Mouse (Mus musculus) neural tube, embryonic 12.5 days (tissue): Measurements from ENCODE around the gene Hoxb6. TPM values are rescaled to one million over a fixed set of nuclear protein-coding genes. Genes with fewer than 3 reads are reported as not detected.

ENCODE experiments used
- ATAC-seq: fragments of 200-750 bp; cut with Nextera tagmentation; 2 replicates; pipeline ENCODE4 v1.8.0; 2017; ENCODE audit warnings: low read depth, mild to moderate bottlenecking, moderate TSS enrichment, moderate library complexity; ENCODE audit not compliant: low FRiP score
- H3K27ac ChIP-seq: fragments of 300-500 bp; sonication (generic); 2 replicates; pipeline ENCODE4 v1.5.1; 2016
- H3K27me3 ChIP-seq: fragments of 300-500 bp; sonication (generic); replicated peaks from 2 replicates; pipeline ENCODE4 v1.6.1; 2016; ENCODE audit warnings: mild to moderate bottlenecking
- H3K36me3 ChIP-seq: fragments of 300-500 bp; sonication (generic); 2 replicates; pipeline ENCODE4 v1.6.1; 2016; ENCODE audit warnings: mild to moderate bottlenecking
- H3K4me1 ChIP-seq: fragments of 300-500 bp; sonication (generic); 2 replicates; pipeline ENCODE4 v1.6.1; 2016
- H3K4me2 ChIP-seq: fragments of 300-500 bp; sonication (generic); replicated peaks from 2 replicates; pipeline ENCODE4 v1.6.1; 2016; ENCODE audit warnings: mild to moderate bottlenecking
- H3K4me3 ChIP-seq: fragments of 300-500 bp; sonication (generic); 2 replicates; pipeline ENCODE4 v1.5.1; 2016
- H3K9ac ChIP-seq: fragments of 300-500 bp; sonication (generic); 2 replicates; pipeline ENCODE4 v1.6.1; 2016; ENCODE audit warnings: mild to moderate bottlenecking
- H3K9me3 ChIP-seq: fragments of 300-500 bp; sonication (generic); 2 replicates; pipeline ENCODE4 v1.6.1; 2016; ENCODE audit warnings: mild to moderate bottlenecking
- WGBS: fragments of 180-500 bp; shearing (Covaris S2); methylation state at CpG from one replicate; pipeline ENCODE4 v1.1.7; 2016; 5-methylcytosine and 5-hydroxymethylcytosine counted together
- polyA plus RNA-seq: library from polyadenylated mRNA; unstranded; fragments of >200 nt; fragmentation: Nextera tagmentation; extraction: Ambion mirVana; gene quantifications from 2 replicates; pipeline ENCODE4 v1.2.1, GENCODE M21; 2016

Hoxb6 gene
- polyA plus RNA-seq, 1 experiment from 2014 or later, result 151 TPM

GRCm38 (mm10) chr11:96300354-96301063, 8.2 kb downstream of the Hoxb6 start:
- no peak for ATAC-seq
- under 1% methylated on average over 35 of the region's 35 CpGs for WGBS
- peak overlapping the region; percentile 100 for H3K4me2 ChIP-seq
- H3K36me3 ChIP-seq, result peaks cover 24% of the 10 kb centered on the region
- peak overlapping the region; percentile 100 for H3K9ac ChIP-seq
- H3K4me3 ChIP-seq, result peak overlapping the region; percentile 99
- H3K27me3 ChIP-seq, result no peaks in the 10 kb centered on the region
- peaks cover 40% of the 10 kb centered on the region for H3K4me1 ChIP-seq
- H3K27ac ChIP-seq, result peak overlapping the region; percentile 99
- no peaks in the 10 kb centered on the region for H3K9me3 ChIP-seq

GRCm38 (mm10) chr11:96301064-96301431, 8.8 kb downstream of the Hoxb6 start:
- WGBS, result 2% methylated on average over 10 of the region's 10 CpGs
- Histone ChIP-seq H3K27ac (peak overlapping the region; percentile 99), H3K9me3 (no peaks in the 10 kb centered on the region), H3K4me2 (peak overlapping the region; percentile 100), H3K4me3 (peak overlapping the region; percentile 99), H3K4me1 (peaks cover 43% of the 10 kb centered on the region), H3K9ac (peak overlapping the region; percentile 100), H3K27me3 (no peaks in the 10 kb centered on the region), H3K36me3 (peaks cover 26% of the 10 kb centered on the region)
- no peak for ATAC-seq

GRCm38 (mm10) chr11:96301837-96302236, 9.6 kb downstream of the Hoxb6 start:
- no peak for ATAC-seq
- Histone ChIP-seq H3K27ac (peak overlapping the region; percentile 99), H3K27me3 (no peaks in the 10 kb centered on the region), H3K9ac (peak overlapping the region; percentile 100), H3K4me1 (peaks cover 45% of the 10 kb centered on the region), H3K4me3 (peak overlapping the region; percentile 99), H3K9me3 (no peaks in the 10 kb centered on the region), H3K36me3 (peaks cover 26% of the 10 kb centered on the region), H3K4me2 (peak overlapping the region; percentile 100)
- WGBS, result 1% methylated on average over 15 of the region's 15 CpGs

GRCm38 (mm10) chr11:96302381-96303150, 10.3 kb downstream of the Hoxb6 start:
- no peak for ATAC-seq
- H3K27me3 ChIP-seq, result no peaks in the 10 kb centered on the region

GRCm38 (mm10) chr11:96303151-96304099, 11.1 kb downstream of the Hoxb6 start, which contains the start of gene Hoxb5:
TSS of gene Hoxb5 (plus strand) at chr11:96303336.
- WGBS, result under 1% methylated on average over 69 of the region's 69 CpGs
- H3K27ac ChIP-seq, result peak within 1 kb of the TSS; percentile 99
- H3K9ac ChIP-seq, result peak within 1 kb of the TSS; percentile 100
- ATAC-seq, result peak; percentile 55
- no peaks in the 10 kb centered on the region for H3K9me3 ChIP-seq
- peaks cover 48% of the 10 kb centered on the region for H3K4me1 ChIP-seq
- H3K4me3 ChIP-seq, result peak within 1 kb of the TSS; percentile 99
- H3K4me2 ChIP-seq, result peak within 1 kb of the TSS; percentile 100
- H3K27me3 ChIP-seq, result no peaks in the 10 kb centered on the region
- peaks cover 26% of the 10 kb centered on the region for H3K36me3 ChIP-seq

More at GRCm38 (mm10) chr11:96302381-96303150, 10.3 kb downstream of the Hoxb6 start:
- WGBS, result 3% methylated on average over 23 of the region's 23 CpGs
- H3K4me3 ChIP-seq, result peak overlapping the region; percentile 99
- H3K36me3 ChIP-seq, result peaks cover 26% of the 10 kb centered on the region
- H3K27ac ChIP-seq, result peak overlapping the region; percentile 99
- H3K4me2 ChIP-seq, result peak overlapping the region; percentile 100
- peaks cover 47% of the 10 kb centered on the region for H3K4me1 ChIP-seq
- peak overlapping the region; percentile 100 for H3K9ac ChIP-seq
- no peaks in the 10 kb centered on the region for H3K9me3 ChIP-seq

- no peaks in the 10 kb centered on the region for H3K27me3 ChIP-seq
- H3K9me3 ChIP-seq, result no peaks in the 10 kb centered on the region
- peak overlapping the region; percentile 100 for H3K9ac ChIP-seq
- H3K36me3 ChIP-seq, result peaks cover 26% of the 10 kb centered on the region
- H3K4me2 ChIP-seq, result peak overlapping the region; percentile 100
- H3K27ac ChIP-seq, result peak overlapping the region; percentile 99
- no peak for ATAC-seq
- H3K4me1 ChIP-seq, result peaks cover 60% of the 10 kb centered on the region
- under 1% methylated on average over 38 of the region's 38 CpGs for WGBS
- peak overlapping the region; percentile 99 for H3K4me3 ChIP-seq
Observed at GRCm38 (mm10) chr11:96304381-96305195, 12.3 kb downstream of the Hoxb6 start.

- Histone ChIP-seq H3K9me3 (no peaks in the 10 kb centered on the region), H3K4me2 (peak overlapping the region; percentile 100), H3K4me1 (peaks cover 61% of the 10 kb centered on the region), H3K36me3 (peaks cover 24% of the 10 kb centered on the region), H3K4me3 (peak overlapping the region; percentile 99), H3K9ac (peak overlapping the region; percentile 100), H3K27ac (peak overlapping the region; percentile 99), H3K27me3 (no peaks in the 10 kb centered on the region)
- 12% methylated on average over 6 of the region's 6 CpGs for WGBS
- no peak for ATAC-seq
Observed at GRCm38 (mm10) chr11:96305505-96306182, 13.4 kb downstream of the Hoxb6 start.

GRCm38 (mm10) chr11:96306183-96306907, 14.1 kb downstream of the Hoxb6 start:
- Histone ChIP-seq H3K4me3 (peak overlapping the region; percentile 99), H3K4me1 (peaks cover 65% of the 10 kb centered on the region), H3K27me3 (no peaks in the 10 kb centered on the region), H3K4me2 (peak overlapping the region; percentile 100), H3K9ac (peak overlapping the region; percentile 100), H3K27ac (peak overlapping the region; percentile 99), H3K9me3 (no peaks in the 10 kb centered on the region), H3K36me3 (peaks cover 18% of the 10 kb centered on the region)
- peak; percentile 19; the same call in 1 of the 2 replicates for ATAC-seq
- under 1% methylated on average over 7 of the region's 7 CpGs for WGBS

GRCm38 (mm10) chr11:96306908-96307269, 14.6 kb downstream of the Hoxb6 start:
- H3K9ac ChIP-seq, result peak overlapping the region; percentile 100

GRCm38 (mm10) chr11:96308763-96309162, 16.5 kb downstream of the Hoxb6 start:
- Histone ChIP-seq H3K27ac (peak overlapping the region; percentile 100), H3K4me1 (peaks cover 73% of the 10 kb centered on the region), H3K4me2 (peak overlapping the region; percentile 100), H3K9ac (peak overlapping the region; percentile 100), H3K9me3 (no peaks in the 10 kb centered on the region), H3K4me3 (peak overlapping the region; percentile 99), H3K36me3 (peaks cover 10% of the 10 kb centered on the region), H3K27me3 (no peaks in the 10 kb centered on the region)
- 1% methylated on average over 4 of the region's 4 CpGs for WGBS
- no peak for ATAC-seq

More at GRCm38 (mm10) chr11:96306908-96307269, 14.6 kb downstream of the Hoxb6 start:
- Histone ChIP-seq H3K4me2 (peak overlapping the region; percentile 100), H3K9me3 (no peaks in the 10 kb centered on the region), H3K4me3 (peak overlapping the region; percentile 99), H3K36me3 (peaks cover 13% of the 10 kb centered on the region), H3K27ac (peak overlapping the region; percentile 99), H3K27me3 (no peaks in the 10 kb centered on the region), H3K4me1 (peaks cover 65% of the 10 kb centered on the region)
- 2% methylated on average over 13 of the region's 13 CpGs for WGBS
- peak; percentile 63 for ATAC-seq
